Mouse (Mus musculus) MEL (cell line): ENCODE data around the gene Epop. TPM values are rescaled to one million over a fixed set of nuclear protein-coding genes. Genes with fewer than 3 reads are reported as not detected.

Experiments
- DNase-seq: peaks from one replicate; pipeline ENCODE4 v3.0.0; 2011; ENCODE audit warnings: low read depth, low spot score
- H3K27ac ChIP-seq: 2 replicates; pipeline ENCODE4 v1.5.1; 2012; ENCODE audit warnings: low read depth, mild to moderate bottlenecking, control low read depth, low read length, moderate library complexity; ENCODE audit not compliant: control insufficient read depth
- H3K27me3 ChIP-seq, 2 experiments: fragments of 150-350 bp in 1 of 2; sonication (generic) in 1 of 2; 2 replicates each; pipeline ENCODE4 v1.6.1; 2012; ENCODE audit warnings: low read length in 2 of 2, mild to moderate bottlenecking in 2 of 2, improper control_type of control experiment in 1 of 2, moderate library complexity in 1 of 2; ENCODE audit not compliant: insufficient read depth in 2 of 2, control insufficient read depth in 1 of 2
- H3K36me3 ChIP-seq, 2 experiments: 2 replicates each; pipeline ENCODE4 v1.6.1; 2012 to 2014; ENCODE audit warnings: low read length in 2 of 2, improper control_type of control experiment in 1 of 2, inconsistent platforms in 1 of 2, mild to moderate bottlenecking in 1 of 2; ENCODE audit not compliant: insufficient read depth in 2 of 2, control insufficient read depth in 1 of 2
- H3K4me1 ChIP-seq, 2 experiments: fragments of 150-350 bp in 1 of 2; sonication (generic) in 1 of 2; 2 replicates each; pipeline ENCODE4 v1.6.1; 2012; ENCODE audit warnings: low read length in 2 of 2, improper control_type of control experiment in 1 of 2, mild to moderate bottlenecking in 1 of 2; ENCODE audit not compliant: insufficient read depth in 2 of 2, control insufficient read depth in 1 of 2
- H3K4me3 ChIP-seq, 2 experiments: fragments of 150-350 bp in 1 of 2; sonication (generic) in 1 of 2; 2 replicates each; pipeline ENCODE4 v1.5.1; 2012; ENCODE audit warnings: low read depth in 2 of 2, low read length in 2 of 2, mild to moderate bottlenecking in 2 of 2, moderate library complexity in 2 of 2, control low read depth in 1 of 2, improper control_type of control experiment in 1 of 2; ENCODE audit not compliant: control insufficient read depth in 1 of 2, insufficient read depth in 1 of 2
- H3K79me2 ChIP-seq: 2 replicates; pipeline ENCODE4 v1.6.1; 2012; ENCODE audit warnings: mild to moderate bottlenecking, low read length, moderate library complexity; ENCODE audit not compliant: control insufficient read depth, poor library complexity, insufficient read depth
- H3K9ac ChIP-seq: 2 replicates; pipeline ENCODE4 v1.6.1; 2012; ENCODE audit warnings: low read depth, mild to moderate bottlenecking, control low read depth, low read length, moderate library complexity; ENCODE audit not compliant: control insufficient read depth, poor library complexity, severe bottlenecking
- H3K9me3 ChIP-seq: fragments of 150-350 bp; sonication (generic); replicated peaks from 2 replicates; pipeline ENCODE4 v1.6.1; 2012; ENCODE audit warnings: mild to moderate bottlenecking, low read length, improper control_type of control experiment, moderate library complexity; ENCODE audit not compliant: insufficient read depth
- BHLHE40 ChIP-seq: IDR thresholded peaks from 2 replicates; pipeline ENCODE4 v1.6.1; 2012; ENCODE audit warnings: low read depth, mild to moderate bottlenecking, inconsistent platforms, low read length, improper control_type of control experiment, borderline replicate concordance
- CHD1 ChIP-seq: IDR thresholded peaks from 2 replicates; pipeline ENCODE4 v1.6.1; 2012; ENCODE audit warnings: low read depth, mild to moderate bottlenecking, inconsistent platforms, low read length, improper control_type of control experiment
- CHD2 ChIP-seq: IDR thresholded peaks from 2 replicates; pipeline ENCODE4 v1.6.1; 2011; ENCODE audit warnings: low read length, improper control_type of control experiment
- E2F4 ChIP-seq: IDR thresholded peaks from 2 replicates; pipeline ENCODE4 v1.6.1; 2011; ENCODE audit warnings: low read depth, low read length, improper control_type of control experiment, borderline replicate concordance
- ELF1 ChIP-seq: IDR thresholded peaks from 2 replicates; pipeline ENCODE4 v1.6.1; 2014; ENCODE audit warnings: low read depth, mild to moderate bottlenecking, inconsistent platforms, low read length, improper control_type of control experiment, moderate library complexity
- GABPA ChIP-seq: IDR thresholded peaks from 2 replicates; pipeline ENCODE4 v1.6.1; 2012; ENCODE audit warnings: low read depth, mild to moderate bottlenecking, inconsistent platforms, low read length, improper control_type of control experiment, moderate library complexity
- GATA1 ChIP-seq: IDR thresholded peaks from 2 replicates; pipeline ENCODE4 v1.6.1; 2011; ENCODE audit warnings: low read depth, low read length, improper control_type of control experiment
- HCFC1 ChIP-seq: IDR thresholded peaks from 2 replicates; pipeline ENCODE4 v1.6.1; 2012; ENCODE audit warnings: low read depth, mild to moderate bottlenecking, inconsistent platforms, low read length, improper control_type of control experiment, moderate library complexity
- JUND ChIP-seq: IDR thresholded peaks from 2 replicates; pipeline ENCODE4 v1.6.1; 2011; ENCODE audit warnings: low read depth, mild to moderate bottlenecking, improper control_type of control experiment, low read length
- KAT2A ChIP-seq: conservative IDR thresholded peaks from 2 replicates; pipeline ENCODE4 v1.6.1; 2012; ENCODE audit warnings: low read depth, low read length, improper control_type of control experiment, inconsistent platforms
- MAFK ChIP-seq: IDR thresholded peaks from 2 replicates; pipeline ENCODE4 v1.6.1; 2011; ENCODE audit warnings: low read depth, mild to moderate bottlenecking, low read length, improper control_type of control experiment, borderline replicate concordance
- MAZ ChIP-seq: IDR thresholded peaks from 2 replicates; pipeline ENCODE4 v1.6.1; 2012; ENCODE audit warnings: low read depth, mild to moderate bottlenecking, inconsistent platforms, low read length, improper control_type of control experiment
- MEF2A ChIP-seq: IDR thresholded peaks from 2 replicates; pipeline ENCODE4 v1.6.1; 2014; ENCODE audit warnings: low read depth, mild to moderate bottlenecking, inconsistent platforms, low read length, improper control_type of control experiment; ENCODE audit not compliant: poor library complexity, insufficient replicate concordance, severe bottlenecking; ENCODE audit errors: extremely low read depth
- MYC ChIP-seq: IDR thresholded peaks from 2 replicates; pipeline ENCODE4 v1.6.1; 2011; ENCODE audit warnings: low read depth, mild to moderate bottlenecking, low read length, improper control_type of control experiment, moderate library complexity
- POLR2AphosphoS2 ChIP-seq: IDR thresholded peaks from 2 replicates; pipeline ENCODE4 v1.6.1; 2011; ENCODE audit warnings: low read length, improper control_type of control experiment
- RAD21 ChIP-seq: IDR thresholded peaks from 2 replicates; pipeline ENCODE4 v1.6.1; 2011; ENCODE audit warnings: mild to moderate bottlenecking, low read depth, low read length, improper control_type of control experiment
- RCOR1 ChIP-seq: IDR thresholded peaks from 2 replicates; pipeline ENCODE4 v1.6.1; 2012; ENCODE audit warnings: low read depth, mild to moderate bottlenecking, inconsistent platforms, low read length, improper control_type of control experiment
- SIN3A ChIP-seq: IDR thresholded peaks from 2 replicates; pipeline ENCODE4 v1.6.1; 2012; ENCODE audit warnings: low read length, improper control_type of control experiment, inconsistent platforms
- SMC3 ChIP-seq: IDR thresholded peaks from 2 replicates; pipeline ENCODE4 v1.6.1; 2011; ENCODE audit warnings: low read depth, low read length, improper control_type of control experiment
- TBP ChIP-seq: IDR thresholded peaks from 2 replicates; pipeline ENCODE4 v1.8.0; 2011; ENCODE audit warnings: low read depth, low read length, improper control_type of control experiment
- TCF12 ChIP-seq: IDR thresholded peaks from 2 replicates; pipeline ENCODE4 v1.6.1; 2014; ENCODE audit warnings: low read depth, mild to moderate bottlenecking, inconsistent platforms, low read length, improper control_type of control experiment, moderate library complexity
- UBTF ChIP-seq: IDR thresholded peaks from 2 replicates; pipeline ENCODE4 v1.6.1; 2012; ENCODE audit warnings: low read depth, mild to moderate bottlenecking, inconsistent platforms, low read length, improper control_type of control experiment, moderate library complexity, borderline replicate concordance; ENCODE audit not compliant: insufficient read depth
- USF1 ChIP-seq: IDR thresholded peaks from 2 replicates; pipeline ENCODE4 v1.6.1; 2014; ENCODE audit warnings: low read depth, mild to moderate bottlenecking, inconsistent platforms, low read length, improper control_type of control experiment, moderate library complexity
- USF2 ChIP-seq, 2 experiments: IDR thresholded peaks; 2 replicates each; pipeline ENCODE4 v1.6.1; 2011 to 2012; ENCODE audit warnings: improper control_type of control experiment in 2 of 2, low read length in 2 of 2, borderline replicate concordance in 1 of 2, inconsistent platforms in 1 of 2, low read depth in 1 of 2, mild to moderate bottlenecking in 1 of 2; ENCODE audit not compliant: insufficient read depth in 1 of 2
- ZKSCAN1 ChIP-seq: IDR thresholded peaks from 2 replicates; pipeline ENCODE4 v1.6.1; 2012; ENCODE audit warnings: low read depth, mild to moderate bottlenecking, inconsistent platforms, low read length, improper control_type of control experiment, moderate library complexity
- ZNF384 ChIP-seq: IDR thresholded peaks from 2 replicates; pipeline ENCODE4 v1.6.1; 2012; ENCODE audit warnings: low read depth, mild to moderate bottlenecking, inconsistent platforms, low read length, improper control_type of control experiment
- polyA plus RNA-seq, 2 experiments: library from polyadenylated mRNA; stranded (reverse) in 1 of 2; unstranded in 1 of 2; fragments of >175 nt in 1 of 2; fragments of >200 nt in 1 of 2; gene quantifications; 2 replicates each; pipeline versions ENCODE4 v1.2.1 to v1.2.4; 2012; ENCODE audit warnings: low replicate concordance in 2 of 2, low read depth in 1 of 2; ENCODE audit not compliant: insufficient read length in 2 of 2, insufficient read depth in 1 of 2, missing spikeins in 1 of 2
- total RNA-seq: library from RNA; depleted of rRNA; stranded (reverse); fragments of 300-350 nt; gene quantifications from 2 replicates; pipeline ENCODE4 v1.2.3, GENCODE M21; 2012

Gene Epop
- total and polyA plus RNA-seq, 3 experiments: not detected

DNA sequence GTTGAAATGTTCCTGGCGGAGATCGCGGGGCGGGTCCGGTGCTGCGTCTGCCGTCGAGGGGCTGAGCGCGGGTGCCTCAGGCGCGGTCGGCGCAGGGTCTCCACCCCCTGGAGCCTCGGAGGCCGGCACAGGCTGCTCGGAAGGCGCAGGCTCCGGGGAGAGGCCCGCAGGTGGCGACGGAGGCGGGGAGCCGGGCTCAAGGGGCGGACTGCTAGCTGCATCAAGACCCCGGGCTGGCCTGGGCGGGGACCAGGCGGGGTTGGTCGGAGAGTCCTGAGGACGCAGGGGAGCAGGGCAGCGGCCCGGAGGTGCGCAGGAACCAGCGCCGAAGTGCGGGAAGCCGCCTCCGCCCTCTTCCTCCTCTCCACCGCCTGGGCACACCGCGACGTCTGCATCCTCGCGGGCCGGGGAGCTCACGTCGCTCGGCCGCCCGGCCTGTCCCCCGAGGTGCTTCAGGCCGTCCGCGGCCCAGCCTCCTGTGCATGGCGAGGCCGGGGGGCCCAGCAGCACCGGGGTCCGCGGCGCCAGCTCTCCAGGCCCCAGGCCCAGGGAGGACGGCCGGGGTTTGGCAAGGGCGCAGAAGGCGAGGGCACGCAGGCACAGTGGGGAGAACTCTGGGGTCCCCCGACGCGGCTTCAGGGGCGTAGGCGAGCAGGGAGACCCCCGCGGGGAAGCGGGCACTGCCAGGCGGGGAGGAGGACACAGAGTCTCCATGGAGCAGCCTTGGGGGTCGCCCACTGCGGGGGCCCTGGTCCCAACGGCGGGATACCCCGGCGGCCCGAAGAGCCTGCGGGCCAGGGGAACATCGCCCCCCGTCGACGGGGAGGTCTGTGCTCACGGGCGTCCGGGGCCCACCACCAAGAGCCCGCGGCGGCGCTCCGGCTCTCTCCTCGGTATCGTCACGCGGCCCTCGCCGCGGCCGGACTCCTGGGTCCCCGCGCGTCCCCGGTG, 659 bp downstream of the Epop start:
- Histone ChIP-seq H3K36me3 (0 out of 4 replicates have a peak, but pooled peaks cover 0 to 2% of the 10 kb centered on the region in 2 experiments), H3K27ac (no peak overlapping the region), H3K9ac (no peak overlapping the region), H3K4me1 (peaks cover 0 to 3% of the 10 kb centered on the region in 2 experiments; a peak in 1 of 4 replicates), H3K79me2 (no peaks in the 10 kb centered on the region), H3K9me3 (no peaks in the 10 kb centered on the region), H3K4me3 (no peak overlapping the region), H3K27me3 (no peaks in the 10 kb centered on the region; a peak in 1 of 4 replicates)
- TF ChIP-seq RAD21 (no peak), ZKSCAN1 (no peak), MYC (no peak), JUND (no peak), CHD1 (no peak), CHD2 (no peak), HCFC1 (no peak), USF1 (no peak), ZNF384 (no peak), SIN3A (no peak), MAFK (no peak), UBTF (no peak), GATA1 (no peak), TCF12 (no peak), RCOR1 (no peak), MAZ (no peak), BHLHE40 (no peak), USF2 (IDR thresholded peaks at IDR 0.05; ENCODE audit: borderline replicate concordance in 1 of 2, insufficient read depth in 1 of 2, low read depth in 1 of 2, low read length in 2 of 2) (no peak), GABPA (no peak), KAT2A (no peak)
- DNase-seq: no peak

DNA sequence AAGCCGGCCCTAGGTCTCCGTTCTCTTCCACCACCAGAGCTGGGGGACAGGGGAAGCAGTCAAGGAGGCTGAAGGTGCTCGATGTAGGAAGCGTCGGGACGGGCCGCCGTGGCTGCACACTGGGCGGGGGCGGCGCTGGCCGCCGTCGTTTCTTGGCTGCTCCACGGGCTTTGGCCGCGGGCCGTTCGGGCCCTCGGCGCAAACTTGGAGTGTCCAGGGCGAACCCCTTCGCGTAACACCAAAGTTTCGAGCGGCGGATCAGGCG, 1.3 kb downstream of the Epop start:
- peaks cover 0 to 3% of the 10 kb centered on the region in 2 experiments; a peak in 1 of 4 replicates for H3K4me1 ChIP-seq
- no peak overlapping the region for H3K4me3 ChIP-seq
- H3K79me2 ChIP-seq: no peaks in the 10 kb centered on the region
- H3K27ac ChIP-seq: no peak overlapping the region
- no peak for TF ChIP-seq USF2 (IDR thresholded peaks at IDR 0.05; ENCODE audit: borderline replicate concordance in 1 of 2, insufficient read depth in 1 of 2, low read depth in 1 of 2, low read length in 2 of 2)
- TF ChIP-seq ELF1: no peak
- TF ChIP-seq MAZ: no peak
- TF ChIP-seq UBTF: no peak
- no peak for TF ChIP-seq MEF2A
- no peak for TF ChIP-seq BHLHE40
- TF ChIP-seq JUND: no peak
- TF ChIP-seq MYC: no peak
- TF ChIP-seq GATA1: no peak
- TF ChIP-seq E2F4: no peak
- no peak for TF ChIP-seq SMC3
- TF ChIP-seq TCF12: no peak
- no peak for TF ChIP-seq RCOR1
- no peak for TF ChIP-seq POLR2AphosphoS2
- no peak for TF ChIP-seq ZKSCAN1
- TF ChIP-seq TBP: no peak
- TF ChIP-seq, all 39 proteins: peak for 0
- DNase-seq: no peak
- no peak overlapping the region for H3K9ac ChIP-seq
- 0 out of 4 replicates have a peak, but pooled peaks cover 0 to 2% of the 10 kb centered on the region in 2 experiments for H3K36me3 ChIP-seq
- H3K27me3 ChIP-seq: no peaks in the 10 kb centered on the region; a peak in 1 of 4 replicates
- H3K9me3 ChIP-seq: no peaks in the 10 kb centered on the region
